ENCODE assay signal across 24 mouse cellular contexts in the genomic region with DNA sequence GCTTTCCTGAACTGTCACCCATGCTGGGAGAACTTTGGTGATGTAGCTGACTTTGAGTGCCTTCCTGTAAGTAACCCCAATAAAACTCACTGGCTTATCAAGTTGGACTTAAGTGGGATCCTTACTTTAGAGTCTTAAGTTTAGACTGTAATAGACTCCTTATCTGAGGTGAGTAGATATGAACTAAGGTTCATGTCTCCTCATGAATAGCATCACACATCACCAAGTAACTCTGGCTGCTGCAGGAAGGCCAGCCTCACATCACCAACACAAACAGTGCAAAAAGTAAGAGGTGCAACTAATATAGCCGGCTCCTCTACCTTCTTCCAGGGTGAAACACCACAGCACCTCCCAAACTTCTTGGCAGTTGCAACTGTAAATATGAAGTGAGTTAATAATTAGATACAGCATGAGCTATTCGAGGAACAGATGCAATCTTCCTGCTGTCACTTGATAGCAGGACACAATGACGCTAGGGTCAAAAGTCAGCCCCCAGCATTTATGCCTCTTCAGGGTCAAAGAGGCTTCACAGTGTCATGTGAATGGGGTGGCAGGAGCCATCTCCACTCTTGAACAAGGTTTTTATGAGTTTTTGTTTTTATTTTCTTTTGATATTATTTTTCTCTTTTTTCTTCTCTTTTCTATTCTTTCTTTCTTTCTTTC. TPM values are rescaled to one million over a fixed set of nuclear protein-coding genes. Genes with fewer than 3 reads are reported as not detected.
DNase-seq lines count a peak whose midpoint lies in the region; ATAC-seq and TF ChIP-seq lines count a peak whose summit lies in the region.
"Had no signal": no experiment of that assay in that cellular context is flagged by ENCODE, and none has a peak within 500 bp of the region (broad histone marks: within the 10 kb centered on the region; RNA-seq: fewer than 3 reads in every experiment).

No protein-coding gene starts in this region.

- no peak overlapping the region for H3K27ac ChIP-seq in MEL (ENCODE audit: control insufficient read depth, low read depth, low read length)
- peak overlapping the region; percentile 59; the same call in 1 of the 2 replicates for H3K27ac ChIP-seq in intestine, embryonic 15.5 days
- H3K27ac ChIP-seq in liver, embryonic 13.5 days: peak overlapping the region; percentile 98
- peak overlapping the region; percentile 93 for H3K27ac ChIP-seq in small intestine, adult 2 months (ENCODE audit: insufficient read depth, low read depth, low read length)
- H3K27ac ChIP-seq: hindbrain, embryonic 12.5 days; hindbrain, postnatal 0 days; kidney, postnatal 0 days; lung, embryonic 15.5 days; midbrain, embryonic 12.5 days had no signal

- TF ChIP-seq RAD21 in MEL (IDR thresholded peaks at IDR 0.05; ENCODE audit: low read depth, low read length): no peak

- H3K9me3 ChIP-seq in MEL (replicated peaks; ENCODE audit: insufficient read depth, low read length): no peaks in the 10 kb centered on the region
- no peaks in the 10 kb centered on the region for H3K9me3 ChIP-seq in intestine, embryonic 15.5 days
- no peaks in the 10 kb centered on the region for H3K9me3 ChIP-seq in liver, embryonic 13.5 days (replicated peaks)
- H3K9me3 ChIP-seq: hindbrain, embryonic 12.5 days; lung, embryonic 15.5 days; midbrain, embryonic 12.5 days had no signal

- no peak overlapping the region for H3K4me2 ChIP-seq in intestine, embryonic 15.5 days (replicated peaks)
- peak overlapping the region; percentile 50 for H3K4me2 ChIP-seq in liver, embryonic 13.5 days
- H3K4me2 ChIP-seq: hindbrain, embryonic 12.5 days; lung, embryonic 15.5 days; midbrain, embryonic 12.5 days had no signal

- peak; percentile 79 for ATAC-seq in intestine, embryonic 15.5 days
- no peak for ATAC-seq in liver, embryonic 13.5 days (ENCODE audit: low read depth)
- no peak for ATAC-seq in monocyte, adult 5-6 weeks (replicated peaks; ENCODE audit: insufficient number of reproducible peaks, low FRiP score, low TSS enrichment, poor library complexity, severe bottlenecking)
- ATAC-seq: activated CD4-positive, CD25-positive, alpha-beta regulatory T cell, adult 4 months; forebrain, postnatal 0 days; hindbrain, postnatal 0 days had no signal

- peak overlapping the region; percentile 26; the same call in 1 of the 2 replicates for H3K9ac ChIP-seq in MEL (ENCODE audit: control insufficient read depth, low read depth, low read length, poor library complexity, severe bottlenecking)
- no peak overlapping the region for H3K9ac ChIP-seq in intestine, embryonic 15.5 days
- H3K9ac ChIP-seq in liver, embryonic 13.5 days: peak overlapping the region; percentile 71
- H3K9ac ChIP-seq: forebrain, postnatal 0 days; hindbrain, embryonic 12.5 days; lung, embryonic 15.5 days; midbrain, embryonic 12.5 days had no signal

- peaks cover 0 to 19% of the 10 kb centered on the region in 2 experiments; a peak in 2 of 4 replicates for H3K36me3 ChIP-seq in MEL (ENCODE audit: control insufficient read depth in 1 of 2, insufficient read depth in 2 of 2, low read length in 2 of 2)
- H3K36me3 ChIP-seq in intestine, embryonic 15.5 days: no peaks in the 10 kb centered on the region
- H3K36me3 ChIP-seq in liver, embryonic 13.5 days: no peaks in the 10 kb centered on the region
- no peaks in the 10 kb centered on the region for H3K36me3 ChIP-seq in small intestine, adult 2 months (ENCODE audit: control insufficient read depth, insufficient read depth, low read length)
- H3K36me3 ChIP-seq: hindbrain, embryonic 12.5 days; lung, embryonic 15.5 days; midbrain, embryonic 12.5 days had no signal

- no peaks in the 10 kb centered on the region for H3K79me2 ChIP-seq in MEL (ENCODE audit: control insufficient read depth, insufficient read depth, low read length, poor library complexity)

- TF ChIP-seq CTCF in MEL (IDR thresholded peaks at IDR 0.05 in 2 of 3, conservative IDR thresholded peaks at IDR 0.05 in 1 of 3; ENCODE audit: control insufficient read depth in 1 of 3, insufficient read depth in 1 of 3, low read depth in 2 of 3, low read length in 3 of 3, poor library complexity in 1 of 3, severe bottlenecking in 1 of 3): no peak
- TF ChIP-seq CTCF in small intestine, adult 2 months (IDR thresholded peaks at IDR 0.05; ENCODE audit: extremely low read depth, insufficient read length, insufficient replicate concordance, low read depth, low read length): no peak

- TF ChIP-seq EP300 in MEL (IDR thresholded peaks at IDR 0.05; ENCODE audit: low read depth in 1 of 2, low read length in 2 of 2): no peak

- H3K4me3 ChIP-seq in MEL (ENCODE audit: control insufficient read depth in 1 of 2, insufficient read depth in 1 of 2, low read depth in 2 of 2, low read length in 2 of 2): no peak overlapping the region
- H3K4me3 ChIP-seq in intestine, embryonic 15.5 days (replicated peaks): no peak overlapping the region
- H3K4me3 ChIP-seq in liver, embryonic 13.5 days (replicated peaks): no peak overlapping the region
- no peak overlapping the region for H3K4me3 ChIP-seq in small intestine, adult 2 months (ENCODE audit: low read depth, low read length)
- H3K4me3 ChIP-seq: hindbrain, embryonic 12.5 days; lung, embryonic 15.5 days; midbrain, embryonic 12.5 days had no signal

- 50% methylated on average over 3 of the region's 3 CpGs for WGBS in intestine, embryonic 15.5 days
- WGBS in liver, embryonic 13.5 days (ENCODE audit: insufficient replicate concordance): 28% methylated on average over 3 of the region's 3 CpGs
- WGBS in small intestine, adult 2 months: 24% methylated on average over 3 of the region's 3 CpGs

- no peak for TF ChIP-seq POLR2A in MEL (IDR thresholded peaks at IDR 0.05; ENCODE audit: control insufficient read depth in 1 of 2, insufficient read depth in 1 of 2, low read depth in 1 of 2, low read length in 2 of 2, poor library complexity in 1 of 2)
- no peak for TF ChIP-seq POLR2A in small intestine, adult 2 months (IDR thresholded peaks at IDR 0.05; ENCODE audit: low read depth, low read length)

- peaks cover 9 to 34% of the 10 kb centered on the region in 2 experiments for H3K4me1 ChIP-seq in MEL (ENCODE audit: control insufficient read depth in 1 of 2, insufficient read depth in 2 of 2, low read length in 2 of 2)
- peaks cover 8% of the 10 kb centered on the region for H3K4me1 ChIP-seq in intestine, embryonic 15.5 days (replicated peaks)
- peaks cover 82% of the 10 kb centered on the region for H3K4me1 ChIP-seq in liver, embryonic 13.5 days (replicated peaks)
- H3K4me1 ChIP-seq in small intestine, adult 2 months (ENCODE audit: control insufficient read depth, insufficient read depth, insufficient read length, low read length): peaks cover 14% of the 10 kb centered on the region
- H3K4me1 ChIP-seq: hindbrain, embryonic 12.5 days; lung, embryonic 15.5 days; midbrain, embryonic 12.5 days had no signal

- no peaks in the 10 kb centered on the region for H3K27me3 ChIP-seq in MEL (ENCODE audit: control insufficient read depth in 1 of 2, insufficient read depth in 2 of 2, low read length in 2 of 2)
- H3K27me3 ChIP-seq in intestine, embryonic 15.5 days (replicated peaks): no peaks in the 10 kb centered on the region
- no peaks in the 10 kb centered on the region for H3K27me3 ChIP-seq in liver, embryonic 13.5 days
- H3K27me3 ChIP-seq in small intestine, adult 2 months (ENCODE audit: control insufficient read depth, insufficient read depth, low read length): no peaks in the 10 kb centered on the region
- H3K27me3 ChIP-seq: hindbrain, embryonic 12.5 days; lung, embryonic 15.5 days; midbrain, embryonic 12.5 days had no signal

- peak; percentile 41 for DNase-seq in MEL (ENCODE audit: low read depth, low spot score)
- DNase-seq in liver, embryonic 13.5 days: no peak
- DNase-seq in adrenal gland, postnatal 10 days: no peak
- DNase-seq: adrenal gland, adult 2 months; B cell, adult 2 months; cerebellum, adult 2 months; cerebellum, postnatal 14 days; forebrain, postnatal 0 days; gastrocnemius, postnatal 10 days; kidney, adult 18-20 months; layer of hippocampus, postnatal 36 days; left cerebral cortex, postnatal 4 days; right cerebral cortex, postnatal 4 days; thymus, adult 2 months; thymus, postnatal 36 days had no signal

RNA-seq across cellular contexts. Expression of gene Mavs, which starts 11.9 kb away (rescaled TPM):
- 21.2 and 21.3 TPM in 2 replicates for total RNA-seq in MEL (2012; rRNA removed)
- polyA plus RNA-seq in MEL (2012; ENCODE audit: insufficient read depth in 1 of 2, insufficient read length in 2 of 2, low read depth in 1 of 2, low replicate concordance in 2 of 2, missing spikeins in 1 of 2): 10 to 100 TPM in 1 of 2 experiments, not detected in 1; 32.1 TPM
- 22.1 and 25.7 TPM in 2 replicates for polyA plus RNA-seq in intestine, embryonic 15.5 days (2015; fragmentation: Nextera tagmentation; extraction: Ambion mirVana)
- polyA plus RNA-seq in liver, embryonic 13.5 days (2015; fragmentation: Nextera tagmentation; extraction: Ambion mirVana): 27.1 and 31.1 TPM in 2 replicates
- polyA plus RNA-seq in small intestine, adult 2 months (2012; rRNA removed): 49.8 and 80.8 TPM in 2 replicates
- 10 to 100 TPM; 36.2 to 46.4 TPM for total RNA-seq in adrenal gland, postnatal 10 days (2021)
- 8.0 to 16.9 TPM (median 9.0 TPM) in 3 replicates for total RNA-seq in monocyte, adult 5-6 weeks (2017)

RNA-seq across cellular contexts. Expression of gene Ap5s1, which starts 15.1 kb away (rescaled TPM):
- total RNA-seq in MEL (2012; rRNA removed): 9.6 TPM in 2 replicates
- polyA plus RNA-seq in MEL (2012; ENCODE audit: insufficient read depth in 1 of 2, insufficient read length in 2 of 2, low read depth in 1 of 2, low replicate concordance in 2 of 2, missing spikeins in 1 of 2): 10 to 100 TPM in 1 of 2 experiments, not detected in 1; 12.7 TPM
- 22.0 and 26.1 TPM in 2 replicates for polyA plus RNA-seq in intestine, embryonic 15.5 days (2015; fragmentation: Nextera tagmentation; extraction: Ambion mirVana)
- polyA plus RNA-seq in liver, embryonic 13.5 days (2015; fragmentation: Nextera tagmentation; extraction: Ambion mirVana): 18.1 and 19.7 TPM in 2 replicates
- 37.1 and 90.0 TPM in 2 replicates for polyA plus RNA-seq in small intestine, adult 2 months (2012; rRNA removed)
- 10 to 100 TPM; 16.9 to 25.8 TPM for total RNA-seq in adrenal gland, postnatal 10 days (2021)
- total RNA-seq in monocyte, adult 5-6 weeks (2017): 3.0 to 15.2 TPM (median 13.2 TPM) in 3 replicates

RNA-seq across cellular contexts. Expression of gene Spef1, which starts 34.9 kb away (rescaled TPM):
- total RNA-seq in MEL (2012; rRNA removed): 0.46 and 1.8 TPM in 2 replicates
- 1 to 10 TPM in 1 of 2 experiments, not detected in 1; 1.2 TPM for polyA plus RNA-seq in MEL (2012; ENCODE audit: insufficient read depth in 1 of 2, insufficient read length in 2 of 2, low read depth in 1 of 2, low replicate concordance in 2 of 2, missing spikeins in 1 of 2)
- polyA plus RNA-seq in intestine, embryonic 15.5 days (2015; fragmentation: Nextera tagmentation; extraction: Ambion mirVana): 3.9 and 4.3 TPM in 2 replicates
- 1.1 and 1.2 TPM in 2 replicates for polyA plus RNA-seq in liver, embryonic 13.5 days (2015; fragmentation: Nextera tagmentation; extraction: Ambion mirVana)
- polyA plus RNA-seq in small intestine, adult 2 months (2012; rRNA removed): 5.6 and 8.2 TPM in 2 replicates
- total RNA-seq in adrenal gland, postnatal 10 days (2021): 10 to 100 TPM in 1 of 2 experiments, 1 to 10 TPM in 1; 7.4 to 10.5 TPM
- 0.38 to 1.6 TPM in 2 of 3 replicates, not detected in the other for total RNA-seq in monocyte, adult 5-6 weeks (2017)

RNA-seq across cellular contexts. Expression of gene Cdc25b, which starts 35.2 kb away (rescaled TPM):
- 11.8 and 12.6 TPM in 2 replicates for total RNA-seq in MEL (2012; rRNA removed)
- 10 to 100 TPM in 1 of 2 experiments, not detected in 1; 34.5 TPM for polyA plus RNA-seq in MEL (2012; ENCODE audit: insufficient read depth in 1 of 2, insufficient read length in 2 of 2, low read depth in 1 of 2, low replicate concordance in 2 of 2, missing spikeins in 1 of 2)
- polyA plus RNA-seq in intestine, embryonic 15.5 days (2015; fragmentation: Nextera tagmentation; extraction: Ambion mirVana): 44.6 and 49.8 TPM in 2 replicates
- 171 and 201 TPM in 2 replicates for polyA plus RNA-seq in liver, embryonic 13.5 days (2015; fragmentation: Nextera tagmentation; extraction: Ambion mirVana)
- 11.6 and 22.4 TPM in 2 replicates for polyA plus RNA-seq in small intestine, adult 2 months (2012; rRNA removed)
- total RNA-seq in adrenal gland, postnatal 10 days (2021): 10 to 100 TPM; 13.6 to 22.4 TPM
- 7.7 to 39.4 TPM (median 11.3 TPM) in 3 replicates for total RNA-seq in monocyte, adult 5-6 weeks (2017)

RNA-seq across cellular contexts. Expression of gene Pank2, which starts 40.3 kb away (rescaled TPM):
- 34.9 and 36.0 TPM in 2 replicates for total RNA-seq in MEL (2012; rRNA removed)
- polyA plus RNA-seq in MEL (2012; ENCODE audit: insufficient read depth in 1 of 2, insufficient read length in 2 of 2, low read depth in 1 of 2, low replicate concordance in 2 of 2, missing spikeins in 1 of 2): 100 to 1,000 TPM in 1 of 2 experiments, 10 to 100 TPM in 1; 71.8 to 275 TPM
- polyA plus RNA-seq in intestine, embryonic 15.5 days (2015; fragmentation: Nextera tagmentation; extraction: Ambion mirVana): 28.0 and 35.4 TPM in 2 replicates
- 21.9 and 27.8 TPM in 2 replicates for polyA plus RNA-seq in liver, embryonic 13.5 days (2015; fragmentation: Nextera tagmentation; extraction: Ambion mirVana)
- 6.6 and 11.1 TPM in 2 replicates for polyA plus RNA-seq in small intestine, adult 2 months (2012; rRNA removed)
- total RNA-seq in adrenal gland, postnatal 10 days (2021): 10 to 100 TPM; 52.7 to 57.7 TPM
- total RNA-seq in monocyte, adult 5-6 weeks (2017): 38.1 to 53.4 TPM (median 45.9 TPM) in 3 replicates
